ENCODE assay signal across 11 mouse cellular contexts in genomic region chr8:37072905-37073304, GRCm38 (mm10).
DNase-seq lines count a peak whose midpoint lies in the region; ATAC-seq and TF ChIP-seq lines count a peak whose summit lies in the region.
"Had no signal": no experiment of that assay in that cellular context is flagged by ENCODE, and none has a peak within 500 bp of the region (broad histone marks: within the 10 kb centered on the region; RNA-seq: fewer than 3 reads in every experiment).

No protein-coding gene starts in this region.

- peak; percentile 39 for TF ChIP-seq CTCF in liver, postnatal 0 days (IDR thresholded peaks at IDR 0.05; ENCODE audit: low read depth)

- H3K4me3 ChIP-seq in heart, embryonic 11.5 days (ENCODE audit: low read depth, low read length): no peak overlapping the region
- H3K4me3 ChIP-seq in liver, postnatal 0 days (ENCODE audit: low read depth, low read length): no peak overlapping the region
- H3K4me3 ChIP-seq in liver, embryonic 12.5 days: no peak overlapping the region
- H3K4me3 ChIP-seq: hindbrain, embryonic 13.5 days had no signal

- no peak for TF ChIP-seq EP300 in liver, postnatal 0 days (IDR thresholded peaks at IDR 0.05; ENCODE audit: low read depth)

- H3K4me2 ChIP-seq in heart, embryonic 11.5 days: no peak overlapping the region
- no peak overlapping the region for H3K4me2 ChIP-seq in liver, postnatal 0 days (ENCODE audit: low read depth, low read length)
- H3K4me2 ChIP-seq in liver, embryonic 12.5 days: no peak overlapping the region
- H3K4me2 ChIP-seq: hindbrain, embryonic 13.5 days had no signal

- H3K27me3 ChIP-seq in heart, embryonic 11.5 days (ENCODE audit: control insufficient read depth, insufficient read depth, low read length): no peaks in the 10 kb centered on the region
- no peaks in the 10 kb centered on the region for H3K27me3 ChIP-seq in liver, postnatal 0 days (ENCODE audit: insufficient read depth, low read length)
- H3K27me3 ChIP-seq in liver, embryonic 12.5 days (replicated peaks): no peaks in the 10 kb centered on the region
- H3K27me3 ChIP-seq: hindbrain, embryonic 13.5 days had no signal

- H3K9me3 ChIP-seq in heart, embryonic 11.5 days (replicated peaks; ENCODE audit: control insufficient read depth, low read length): no peaks in the 10 kb centered on the region
- H3K9me3 ChIP-seq in liver, postnatal 0 days (ENCODE audit: low read length): no peaks in the 10 kb centered on the region
- no peaks in the 10 kb centered on the region for H3K9me3 ChIP-seq in liver, embryonic 12.5 days (replicated peaks)
- H3K9me3 ChIP-seq: hindbrain, embryonic 13.5 days had no signal

- H3K36me3 ChIP-seq in heart, embryonic 11.5 days (ENCODE audit: control insufficient read depth, insufficient read depth, low read length): no peaks in the 10 kb centered on the region
- H3K36me3 ChIP-seq in liver, postnatal 0 days (replicated peaks; ENCODE audit: insufficient read depth, low read length): no peaks in the 10 kb centered on the region
- H3K36me3 ChIP-seq in liver, embryonic 12.5 days: no peaks in the 10 kb centered on the region
- H3K36me3 ChIP-seq: hindbrain, embryonic 13.5 days had no signal

- H3K9ac ChIP-seq in heart, embryonic 11.5 days (ENCODE audit: low read depth, low read length): no peak overlapping the region
- H3K9ac ChIP-seq in liver, postnatal 0 days (replicated peaks): no peak overlapping the region
- no peak overlapping the region for H3K9ac ChIP-seq in liver, embryonic 12.5 days
- H3K9ac ChIP-seq: hindbrain, embryonic 13.5 days had no signal

- H3K27ac ChIP-seq in heart, embryonic 11.5 days (ENCODE audit: low read depth, low read length): no peak overlapping the region
- no peak overlapping the region for H3K27ac ChIP-seq in liver, postnatal 0 days (ENCODE audit: low read depth)
- H3K27ac ChIP-seq in liver, embryonic 12.5 days: no peak overlapping the region
- H3K27ac ChIP-seq: hindbrain, embryonic 13.5 days; macrophage had no signal

- no peaks in the 10 kb centered on the region for H3K4me1 ChIP-seq in heart, embryonic 11.5 days (ENCODE audit: control insufficient read depth, insufficient read depth, low read length)
- H3K4me1 ChIP-seq in liver, postnatal 0 days (ENCODE audit: insufficient read depth): no peaks in the 10 kb centered on the region
- H3K4me1 ChIP-seq in liver, embryonic 12.5 days: no peaks in the 10 kb centered on the region
- H3K4me1 ChIP-seq: hindbrain, embryonic 13.5 days had no signal

- ATAC-seq in heart, embryonic 11.5 days (replicated peaks; ENCODE audit: insufficient number of reproducible peaks, low FRiP score, low TSS enrichment): no peak
- ATAC-seq in liver, postnatal 0 days: no peak
- ATAC-seq in liver, embryonic 12.5 days: no peak

- 27% methylated on average over 2 of the region's 2 CpGs for WGBS in heart, embryonic 11.5 days (ENCODE audit: insufficient replicate concordance)
- WGBS in liver, postnatal 0 days (ENCODE audit: insufficient replicate concordance): 24% methylated on average over 2 of the region's 2 CpGs
- 14% methylated on average over 2 of the region's 2 CpGs for WGBS in liver, embryonic 12.5 days (ENCODE audit: insufficient replicate concordance)

- peak; percentile 24 for DNase-seq in heart, postnatal 4 days
- no peak for DNase-seq in liver, postnatal 0 days
- DNase-seq in NIH3T3 (ENCODE audit: low read depth): peak; percentile 54
- DNase-seq in lung, postnatal 25 days (ENCODE audit: low spot score): peak; percentile 18
- DNase-seq in c-Kit-positive CD71-positive TER-119-positive erythroid progenitor cells, embryonic 14.5 days (ENCODE audit: low spot score): no peak
- no peak for DNase-seq in spleen, adult 18-20 months
- DNase-seq: gastrocnemius, postnatal 10 days had no signal

Comparison
In these comparisons a context has a peak if more than half of its experiments do, and no peak if none do; other contexts are left out.
1. DNase-seq: peak in heart, postnatal 4 days (single experiment), NIH3T3 (single experiment) and lung, postnatal 25 days (single experiment); none in liver, postnatal 0 days (single experiment), c-Kit-positive CD71-positive TER-119-positive erythroid progenitor cells, embryonic 14.5 days (single experiment) and spleen, adult 18-20 months (0 of 2).